Comparison of ENCODE assay signal across 9 mouse cellular contexts in genomic region chr15:78962885-78963284, GRCm38 (mm10). TPM values are rescaled to one million over a fixed set of nuclear protein-coding genes. Genes with fewer than 3 reads are reported as not detected.
DNase-seq lines count a peak whose midpoint lies in the region; ATAC-seq and TF ChIP-seq lines count a peak whose summit lies in the region.
"Had no signal": no experiment of that assay in that cellular context is flagged by ENCODE, and none has a peak within 500 bp of the region (broad histone marks: within the 10 kb centered on the region; RNA-seq: fewer than 3 reads in every experiment).

No protein-coding gene starts in this region.

- H3K9me3 ChIP-seq in intestine, embryonic 14.5 days (ENCODE audit: control insufficient read depth, low read length): no peaks in the 10 kb centered on the region
- no peaks in the 10 kb centered on the region for H3K9me3 ChIP-seq in liver, embryonic 15.5 days (replicated peaks)
- H3K9me3 ChIP-seq: heart, embryonic 13.5 days had no signal

- POLR2A ChIA-PET in Patski (lab: Charles Lee): interaction anchor here (0.8 to 2.1 kb wide), 2 partner anchors 9 to 20 kb away, joined by 3 to 8 read pairs; no protein-coding TSS in a partner anchor

- no peaks in the 10 kb centered on the region for H3K27me3 ChIP-seq in Patski
- no peaks in the 10 kb centered on the region for H3K27me3 ChIP-seq in intestine, embryonic 14.5 days (replicated peaks; ENCODE audit: control insufficient read depth, insufficient read depth, low read length)
- peaks cover 19% of the 10 kb centered on the region for H3K27me3 ChIP-seq in liver, embryonic 15.5 days

- no peak overlapping the region for H3K27ac ChIP-seq in intestine, embryonic 14.5 days (ENCODE audit: low read depth)
- no peak overlapping the region for H3K27ac ChIP-seq in liver, embryonic 15.5 days (replicated peaks)
- H3K27ac ChIP-seq: heart, embryonic 13.5 days had no signal

- CTCF ChIA-PET in Patski (lab: Charles Lee): interaction anchor here (1.0 to 2.8 kb wide), 5 partner anchors 10 to 49 kb away, joined by 3 to 13 read pairs (median 3); partner anchors contain the start of gene Pdxp

- no peak overlapping the region for H3K4me2 ChIP-seq in intestine, embryonic 14.5 days (ENCODE audit: low read length)
- no peak overlapping the region for H3K4me2 ChIP-seq in liver, embryonic 15.5 days
- H3K4me2 ChIP-seq: heart, embryonic 13.5 days had no signal

- peak; percentile 60 for DNase-seq in CD4-positive helper T cell, adult 2 months (ENCODE audit: low read depth, low spot score)
- DNase-seq in Patski (ENCODE audit: low read depth, low spot score): no peak
- DNase-seq in cerebellum, postnatal 25 days: peak; percentile 86 to 91
- DNase-seq in gastrocnemius, postnatal 25 days: peak; percentile 58
- DNase-seq in intestine, embryonic 14.5 days (ENCODE audit: low spot score): peak; percentile 75
- DNase-seq in natural killer cell, adult 2 months (ENCODE audit: low spot score in 2 of 2): peak; percentile 42 to 52
- no peak for DNase-seq in layer of hippocampus, postnatal 36 days

- ATAC-seq in Patski: peak; percentile 51
- peak; percentile 48; the same call in 1 of the 2 replicates for ATAC-seq in intestine, embryonic 14.5 days (replicated peaks; ENCODE audit: low FRiP score, low TSS enrichment, low read depth)
- ATAC-seq in liver, embryonic 15.5 days (ENCODE audit: insufficient read depth): 0 out of 2 replicates have a peak, but pooled peaks have one; percentile 10

- in situ Hi-C loops in Patski (cut with MboI; ENCODE audit: low pct_unique_long_range_greater_than_20kb): no loop called here

- 0 out of 2 replicates have a peak, but pooled peaks cover 7% of the 10 kb centered on the region for H3K36me3 ChIP-seq in intestine, embryonic 14.5 days (ENCODE audit: control insufficient read depth, insufficient read depth, low read length)
- H3K36me3 ChIP-seq in liver, embryonic 15.5 days (replicated peaks): no peaks in the 10 kb centered on the region
- H3K36me3 ChIP-seq: heart, embryonic 13.5 days had no signal

- H3K9ac ChIP-seq in intestine, embryonic 14.5 days (ENCODE audit: low read length): no peak overlapping the region
- H3K9ac ChIP-seq in liver, embryonic 15.5 days: no peak overlapping the region
- H3K9ac ChIP-seq: heart, embryonic 13.5 days had no signal

- H3K4me3 ChIP-seq in intestine, embryonic 14.5 days (ENCODE audit: low read depth, low read length): no peak overlapping the region
- H3K4me3 ChIP-seq in liver, embryonic 15.5 days (replicated peaks): no peak overlapping the region
- H3K4me3 ChIP-seq: heart, embryonic 13.5 days had no signal

- H3K4me1 ChIP-seq in intestine, embryonic 14.5 days (replicated peaks; ENCODE audit: control insufficient read depth, insufficient read depth, low read length): no peaks in the 10 kb centered on the region
- H3K4me1 ChIP-seq in liver, embryonic 15.5 days (replicated peaks): no peaks in the 10 kb centered on the region

- WGBS in intestine, embryonic 14.5 days: 40% methylated on average over 2 of the region's 2 CpGs
- 18% methylated on average over 2 of the region's 2 CpGs for WGBS in liver, embryonic 15.5 days (ENCODE audit: insufficient replicate concordance)

- no peak for TF ChIP-seq CTCF in Patski (IDR thresholded peaks at IDR 0.05)

RNA-seq across cellular contexts. Expression of gene Triobp, which starts 15.4 kb away (rescaled TPM):
- polyA plus RNA-seq in Patski (2021): 135 TPM
- total RNA-seq in gastrocnemius, postnatal 25 days (2021): 10 to 100 TPM; 35.3 to 42.2 TPM
- 49.0 and 52.2 TPM in 2 replicates for polyA plus RNA-seq in intestine, embryonic 14.5 days (2014; fragmentation: Nextera tagmentation; extraction: Ambion mirVana)
- 20.2 and 21.2 TPM in 2 replicates for polyA plus RNA-seq in liver, embryonic 15.5 days (2015; fragmentation: Nextera tagmentation; extraction: Ambion mirVana)
- total RNA-seq in layer of hippocampus, postnatal 36 days (2021): 10 to 100 TPM in 1 of 2 experiments, 1 to 10 TPM in 1; 7.7 to 12.7 TPM

RNA-seq across cellular contexts. Expression of gene Nol12, which starts 28.2 kb away (rescaled TPM):
- polyA plus RNA-seq in Patski (2021): 46.7 TPM
- 10 to 100 TPM; 22.2 to 23.1 TPM for total RNA-seq in gastrocnemius, postnatal 25 days (2021)
- 46.0 and 53.5 TPM in 2 replicates for polyA plus RNA-seq in intestine, embryonic 14.5 days (2014; fragmentation: Nextera tagmentation; extraction: Ambion mirVana)
- 24.5 and 26.2 TPM in 2 replicates for polyA plus RNA-seq in liver, embryonic 15.5 days (2015; fragmentation: Nextera tagmentation; extraction: Ambion mirVana)
- 10 to 100 TPM; 36.7 to 39.5 TPM for total RNA-seq in layer of hippocampus, postnatal 36 days (2021)

RNA-seq across cellular contexts. Expression of gene Lgals1, which starts 36.4 kb away (rescaled TPM):
- 2,052 TPM for polyA plus RNA-seq in Patski (2021)
- 100 to 1,000 TPM; 224 to 270 TPM for total RNA-seq in gastrocnemius, postnatal 25 days (2021)
- 1,194 and 1,197 TPM in 2 replicates for polyA plus RNA-seq in intestine, embryonic 14.5 days (2014; fragmentation: Nextera tagmentation; extraction: Ambion mirVana)
- 315 and 397 TPM in 2 replicates for polyA plus RNA-seq in liver, embryonic 15.5 days (2015; fragmentation: Nextera tagmentation; extraction: Ambion mirVana)
- 10 to 100 TPM; 18.2 to 19.2 TPM for total RNA-seq in layer of hippocampus, postnatal 36 days (2021)

RNA-seq across cellular contexts. Expression of gene Pdxp, which starts 49.2 kb away (rescaled TPM):
- polyA plus RNA-seq in Patski (2021): 10.6 TPM
- 1 to 10 TPM; 2.3 TPM for total RNA-seq in gastrocnemius, postnatal 25 days (2021)
- 16.3 and 17.5 TPM in 2 replicates for polyA plus RNA-seq in intestine, embryonic 14.5 days (2014; fragmentation: Nextera tagmentation; extraction: Ambion mirVana)
- 5.4 and 5.6 TPM in 2 replicates for polyA plus RNA-seq in liver, embryonic 15.5 days (2015; fragmentation: Nextera tagmentation; extraction: Ambion mirVana)
- 100 to 1,000 TPM; 171 to 176 TPM for total RNA-seq in layer of hippocampus, postnatal 36 days (2021)

Comparison
In these comparisons a context has a peak if more than half of its experiments do, and no peak if none do; other contexts are left out.
1. DNase-seq: peak in CD4-positive helper T cell, adult 2 months (single experiment), cerebellum, postnatal 25 days (2 of 2), gastrocnemius, postnatal 25 days (single experiment), intestine, embryonic 14.5 days (single experiment) and natural killer cell, adult 2 months (2 of 2); none in Patski (single experiment) and layer of hippocampus, postnatal 36 days (0 of 2).
2. Peak in every context shown above with its lines, with median percentiles within 50 percentile points of each other: ATAC-seq.